Mouse (Mus musculus): ENCODE results near the gene Lpin2. TPM values are rescaled to one million over a fixed set of nuclear protein-coding genes. Genes with fewer than 3 reads are reported as not detected.

The Lpin2 gene
- total and polyA plus RNA-seq, 2 experiments from 2014 or later: 8.5 to 22.2 TPM

GRCm38 (mm10) chr17:71136384-71137333, 45.7 kb upstream of the Lpin2 start:
- Histone ChIP-seq H3K36me3 (replicated peaks; ENCODE audit: control insufficient read depth, insufficient read depth, low read length) (no peaks in the 10 kb centered on the region), H3K4me1 (ENCODE audit: control insufficient read depth, insufficient read depth) (no peaks in the 10 kb centered on the region), H3K27ac (ENCODE audit: low read depth) (no peak overlapping the region), H3K4me3 (ENCODE audit: low read depth, low read length) (no peak overlapping the region), H3K9ac (replicated peaks; ENCODE audit: low read depth, low read length) (no peak overlapping the region), H3K9me3 (replicated peaks; ENCODE audit: control insufficient read depth, low read length) (no peaks in the 10 kb centered on the region), H3K27me3 (ENCODE audit: control insufficient read depth, insufficient read depth, low read length) (no peaks in the 10 kb centered on the region), H3K4me2 (ENCODE audit: low read depth, low read length) (no peak overlapping the region)
- TF ChIP-seq EP300 (IDR thresholded peaks at IDR 0.05; ENCODE audit: low read depth) (no peak), CTCF (IDR thresholded peaks at IDR 0.05; ENCODE audit: low read depth) (no peak)
- 55% methylated on average over 16 of the region's 16 CpGs for WGBS
- DNase-seq (ENCODE audit: low spot score) (no peak), ATAC-seq (ENCODE audit: insufficient read depth, low read depth) (no peak)

- TF ChIP-seq CTCF (IDR thresholded peaks at IDR 0.05; ENCODE audit: low read depth) (no peak), EP300 (IDR thresholded peaks at IDR 0.05; ENCODE audit: low read depth) (no peak)
- H3K4me2 ChIP-seq (ENCODE audit: low read depth, low read length): no peak overlapping the region
- H3K9me3 ChIP-seq (replicated peaks; ENCODE audit: control insufficient read depth, low read length): no peaks in the 10 kb centered on the region
- no peaks in the 10 kb centered on the region for H3K36me3 ChIP-seq (replicated peaks; ENCODE audit: control insufficient read depth, insufficient read depth, low read length)
- H3K27ac ChIP-seq (ENCODE audit: low read depth): no peak overlapping the region
- no peak for ATAC-seq (ENCODE audit: insufficient read depth, low read depth)
- no peak for DNase-seq (ENCODE audit: low spot score)
- 81% methylated on average over 2 of the region's 2 CpGs for WGBS
- no peak overlapping the region for H3K4me3 ChIP-seq (ENCODE audit: low read depth, low read length)
- no peaks in the 10 kb centered on the region for H3K27me3 ChIP-seq (ENCODE audit: control insufficient read depth, insufficient read depth, low read length)
- no peak overlapping the region for H3K9ac ChIP-seq (replicated peaks; ENCODE audit: low read depth, low read length)
- no peaks in the 10 kb centered on the region for H3K4me1 ChIP-seq (ENCODE audit: control insufficient read depth, insufficient read depth)
Observed at GRCm38 (mm10) chr17:71137334-71137721, 45.0 kb upstream of the Lpin2 start.

- DNase-seq (ENCODE audit: low spot score) (no peak), ATAC-seq (ENCODE audit: insufficient read depth, low read depth) (no peak)
- no peak overlapping the region for H3K4me2 ChIP-seq (ENCODE audit: low read depth, low read length)
- no peaks in the 10 kb centered on the region for H3K9me3 ChIP-seq (replicated peaks; ENCODE audit: control insufficient read depth, low read length)
- no peaks in the 10 kb centered on the region for H3K27me3 ChIP-seq (ENCODE audit: control insufficient read depth, insufficient read depth, low read length)
- no peak overlapping the region for H3K27ac ChIP-seq (ENCODE audit: low read depth)
- H3K4me1 ChIP-seq (ENCODE audit: control insufficient read depth, insufficient read depth): no peaks in the 10 kb centered on the region
- H3K4me3 ChIP-seq (ENCODE audit: low read depth, low read length): no peak overlapping the region
- no peak overlapping the region for H3K9ac ChIP-seq (replicated peaks; ENCODE audit: low read depth, low read length)
- TF ChIP-seq CTCF (IDR thresholded peaks at IDR 0.05; ENCODE audit: low read depth) (no peak), EP300 (IDR thresholded peaks at IDR 0.05; ENCODE audit: low read depth) (no peak)
- WGBS: 78% methylated on average over 4 of the region's 4 CpGs
- H3K36me3 ChIP-seq (replicated peaks; ENCODE audit: control insufficient read depth, insufficient read depth, low read length): no peaks in the 10 kb centered on the region
Observed at GRCm38 (mm10) chr17:71142068-71142467, 40.3 kb upstream of the Lpin2 start.

- Histone ChIP-seq H3K27me3 (ENCODE audit: control insufficient read depth, insufficient read depth, low read length) (no peaks in the 10 kb centered on the region), H3K4me3 (ENCODE audit: low read depth, low read length) (no peak overlapping the region), H3K9ac (replicated peaks; ENCODE audit: low read depth, low read length) (no peak overlapping the region), H3K36me3 (replicated peaks; ENCODE audit: control insufficient read depth, insufficient read depth, low read length) (no peaks in the 10 kb centered on the region), H3K4me1 (ENCODE audit: control insufficient read depth, insufficient read depth) (no peaks in the 10 kb centered on the region), H3K4me2 (ENCODE audit: low read depth, low read length) (no peak overlapping the region), H3K9me3 (replicated peaks; ENCODE audit: control insufficient read depth, low read length) (no peaks in the 10 kb centered on the region), H3K27ac (ENCODE audit: low read depth) (no peak overlapping the region)
- ATAC-seq (ENCODE audit: insufficient read depth, low read depth) (no peak), DNase-seq (ENCODE audit: low spot score) (no peak)
- 79% methylated on average over 4 of the region's 4 CpGs for WGBS
- TF ChIP-seq CTCF (IDR thresholded peaks at IDR 0.05; ENCODE audit: low read depth) (no peak), EP300 (IDR thresholded peaks at IDR 0.05; ENCODE audit: low read depth) (no peak)
Observed at GRCm38 (mm10) chr17:71143155-71143554, 39.2 kb upstream of the Lpin2 start.

GRCm38 (mm10) chr17:71144322-71145116, 37.8 kb upstream of the Lpin2 start:
- no peak overlapping the region for H3K9ac ChIP-seq (replicated peaks; ENCODE audit: low read depth, low read length)
- 83% methylated on average over 19 of the region's 19 CpGs for WGBS
- no peaks in the 10 kb centered on the region for H3K4me1 ChIP-seq (ENCODE audit: control insufficient read depth, insufficient read depth)
- no peak for ATAC-seq (ENCODE audit: insufficient read depth, low read depth)
- TF ChIP-seq EP300 (IDR thresholded peaks at IDR 0.05; ENCODE audit: low read depth): no peak
- TF ChIP-seq CTCF (IDR thresholded peaks at IDR 0.05; ENCODE audit: low read depth): no peak
- no peaks in the 10 kb centered on the region for H3K36me3 ChIP-seq (replicated peaks; ENCODE audit: control insufficient read depth, insufficient read depth, low read length)
- H3K27me3 ChIP-seq (ENCODE audit: control insufficient read depth, insufficient read depth, low read length): no peaks in the 10 kb centered on the region
- no peak overlapping the region for H3K4me3 ChIP-seq (ENCODE audit: low read depth, low read length)
- no peak overlapping the region for H3K4me2 ChIP-seq (ENCODE audit: low read depth, low read length)
- no peak overlapping the region for H3K27ac ChIP-seq (ENCODE audit: low read depth)
- H3K9me3 ChIP-seq (replicated peaks; ENCODE audit: control insufficient read depth, low read length): no peaks in the 10 kb centered on the region
- no peak for DNase-seq (ENCODE audit: low spot score)

All from heart, postnatal 0 days (tissue).